Mouse (Mus musculus): ENCODE data around the gene Gipc2.

DNA sequence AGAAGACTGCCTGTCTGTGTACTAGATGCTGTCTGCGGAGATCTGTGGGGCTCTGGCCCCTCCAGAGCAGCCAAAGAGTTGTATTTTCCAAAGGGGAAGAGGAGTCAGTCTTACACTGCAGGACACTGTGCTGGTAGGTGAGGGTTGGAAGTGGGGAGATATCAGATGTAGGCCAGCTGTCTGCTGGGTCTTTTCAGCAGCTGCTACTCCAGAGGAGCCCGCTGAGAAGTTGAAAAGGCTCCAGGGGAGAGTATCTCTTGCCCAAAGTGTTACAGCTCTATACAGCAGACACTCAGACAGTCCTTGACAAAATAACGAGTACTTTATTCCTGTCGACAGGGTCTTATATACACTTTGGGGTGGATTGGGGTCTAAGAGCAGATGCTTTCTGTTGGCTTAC lies 100.2 kb downstream of the Gipc2 start:
- no peak for TF ChIP-seq POLR2A (IDR thresholded peaks at IDR 0.05; ENCODE audit: insufficient read depth, low read length)
- no peak for TF ChIP-seq CTCF (IDR thresholded peaks at IDR 0.05; ENCODE audit: low read depth, low read length)
- no peak for TF ChIP-seq EP300 (IDR thresholded peaks at IDR 0.05; ENCODE audit: insufficient read depth, low read depth, low read length)
